Mouse (Mus musculus): ENCODE measurements around the gene Gm35549.
"Not testable (repeated sequence)": the region's sequence is repeated elsewhere in the genome, so short reads cannot be mapped to it uniquely, and the experiment has no call there.

Gene Gm35549

GRCm38 (mm10) chr9:122843760-122844159 lies at the start of gene Gm35549:
TSS of gene Gm35549 (minus strand) at chr9:122844035.
- no peak for DNase-seq

- DNase-seq, result peak; percentile 81
Measured at GRCm38 (mm10) chr9:122886372-122887179, 42.7 kb upstream of the Gm35549 start.

GRCm38 (mm10) chr9:122885385-122885784 lies 41.5 kb upstream of the Gm35549 start, which contains the start of gene Zkscan7:
TSS of gene Zkscan7 (plus strand) at chr9:122885685.
- no peak for DNase-seq

GRCm38 (mm10) chr9:122875145-122875544 lies 31.3 kb upstream of the Gm35549 start:
- DNase-seq, result no peak

GRCm38 (mm10) chr9:122874653-122875052 lies 30.8 kb upstream of the Gm35549 start:
- no peak for DNase-seq

- DNase-seq, result no peak
Measured at GRCm38 (mm10) chr9:122872595-122872994, 28.8 kb upstream of the Gm35549 start.

GRCm38 (mm10) chr9:122866192-122866591 lies 22.4 kb upstream of the Gm35549 start:
- DNase-seq, result no peak

- peak; percentile 88 for DNase-seq
Measured at GRCm38 (mm10) chr9:122865697-122866166, 21.9 kb upstream of the Gm35549 start, which contains the start of gene Zfp445. TSS of gene Zfp445 (minus strand) at chr9:122866006.

- DNase-seq, result no peak
Measured at GRCm38 (mm10) chr9:122864848-122865247, 21.0 kb upstream of the Gm35549 start.

GRCm38 (mm10) chr9:122863731-122864130 lies 19.9 kb upstream of the Gm35549 start:
- no peak for DNase-seq

- DNase-seq, result no peak
Measured at GRCm38 (mm10) chr9:122860752-122861151, 16.9 kb upstream of the Gm35549 start.

- no peak for DNase-seq
Measured at GRCm38 (mm10) chr9:122856716-122857115, 12.9 kb upstream of the Gm35549 start.

GRCm38 (mm10) chr9:122855617-122856016 lies 11.8 kb upstream of the Gm35549 start:
- DNase-seq, result no peak

GRCm38 (mm10) chr9:122855141-122855540 lies 11.3 kb upstream of the Gm35549 start:
- DNase-seq, result not testable (repeated sequence)

GRCm38 (mm10) chr9:122854526-122854925 lies 10.7 kb upstream of the Gm35549 start:
- no peak for DNase-seq

- not testable (repeated sequence) for DNase-seq
Measured at GRCm38 (mm10) chr9:122847811-122848311, 4.0 kb upstream of the Gm35549 start.

- DNase-seq, result peak; percentile 52
Measured at GRCm38 (mm10) chr9:122846156-122846555, 2.3 kb upstream of the Gm35549 start.

GRCm38 (mm10) chr9:122845621-122846020 lies 1.8 kb upstream of the Gm35549 start:
- no peak for DNase-seq

GRCm38 (mm10) chr9:122837680-122838079 lies 6.2 kb downstream of the Gm35549 start:
- peak; percentile 71 for DNase-seq

- DNase-seq, result no peak
Measured at GRCm38 (mm10) chr9:122837216-122837615, 6.6 kb downstream of the Gm35549 start.

GRCm38 (mm10) chr9:122836790-122837189 lies 7.0 kb downstream of the Gm35549 start:
- DNase-seq, result peak; percentile 59

- DNase-seq, result no peak
Measured at GRCm38 (mm10) chr9:122836126-122836525, 7.7 kb downstream of the Gm35549 start.

GRCm38 (mm10) chr9:122829826-122830380 lies 13.9 kb downstream of the Gm35549 start:
- DNase-seq, result no peak

- no peak for DNase-seq
Measured at GRCm38 (mm10) chr9:122826743-122827142, 17.1 kb downstream of the Gm35549 start.

Measured in kidney, postnatal 14 days (tissue).